Mouse (Mus musculus): ENCODE results near the gene Snrpb2. TPM values are rescaled to one million over a fixed set of nuclear protein-coding genes. Genes with fewer than 3 reads are reported as not detected.

Snrpb2 gene
- polyA plus RNA-seq, 1 experiment from 2014 or later, result 117 TPM

- no peak overlapping the region for H3K27ac ChIP-seq
- no peaks in the 10 kb centered on the region for H3K36me3 ChIP-seq (replicated peaks)
- H3K4me3 ChIP-seq (replicated peaks), result no peak overlapping the region
- no peak overlapping the region for H3K9ac ChIP-seq
- H3K9me3 ChIP-seq, result no peaks in the 10 kb centered on the region
- no peak overlapping the region for H3K4me2 ChIP-seq
- no peak for ATAC-seq (ENCODE audit: low FRiP score)
- H3K4me1 ChIP-seq, result no peaks in the 10 kb centered on the region
- no peaks in the 10 kb centered on the region for H3K27me3 ChIP-seq
- 98% methylated on average over 1 of the region's 1 CpGs for WGBS
Measured at GRCm38 (mm10) chr2:143041596-143041995, 21.2 kb upstream of the Snrpb2 start.

DNA sequence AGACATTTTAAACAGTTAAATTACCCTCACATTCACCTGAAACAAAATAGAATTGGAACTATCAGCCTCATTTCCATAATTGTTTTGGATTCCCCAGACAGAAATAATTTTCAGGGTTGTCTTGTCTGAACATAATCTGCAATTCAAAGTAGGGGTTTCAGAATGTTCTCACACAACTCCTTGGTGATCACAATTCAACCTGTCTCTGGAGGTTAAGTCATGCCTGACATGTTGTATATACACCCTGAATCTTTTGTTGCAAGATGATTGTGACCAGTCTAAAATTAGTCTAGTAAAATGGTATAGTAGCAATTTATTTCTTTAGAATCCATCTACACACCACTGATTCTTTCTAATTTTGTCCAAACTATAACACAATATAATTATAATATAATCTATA is 7.6 kb upstream of the Snrpb2 start:
- H3K4me2 ChIP-seq, result no peak overlapping the region
- H3K9ac ChIP-seq, result no peak overlapping the region
- no peaks in the 10 kb centered on the region for H3K9me3 ChIP-seq
- H3K27me3 ChIP-seq, result no peaks in the 10 kb centered on the region
- ATAC-seq (ENCODE audit: low FRiP score), result no peak
- H3K36me3 ChIP-seq (replicated peaks), result no peaks in the 10 kb centered on the region
- no peaks in the 10 kb centered on the region for H3K4me1 ChIP-seq
- H3K27ac ChIP-seq, result no peak overlapping the region
- H3K4me3 ChIP-seq (replicated peaks), result no peak overlapping the region

DNA sequence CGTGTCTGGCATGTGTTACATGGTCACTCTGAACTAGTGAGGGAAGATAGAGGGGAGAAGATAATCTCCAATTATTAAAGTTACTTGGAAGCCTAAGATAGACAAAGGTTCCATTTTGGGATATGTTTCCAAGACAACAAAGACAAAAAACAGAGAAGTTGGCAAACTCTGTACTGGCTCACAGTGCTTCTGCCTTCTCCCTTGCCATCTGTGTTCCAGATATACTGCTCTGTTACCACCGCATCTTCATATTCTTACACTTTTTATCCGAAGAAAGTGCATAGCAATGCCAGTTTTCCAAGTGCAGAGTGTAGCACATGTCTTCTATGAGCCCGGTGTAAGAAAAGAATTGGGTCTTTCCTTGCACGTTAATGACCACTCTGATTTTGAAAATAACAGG is 6.1 kb upstream of the Snrpb2 start:
- WGBS, result 76% methylated on average over 5 of the region's 5 CpGs
- Histone ChIP-seq H3K36me3 (replicated peaks) (no peaks in the 10 kb centered on the region), H3K9ac (no peak overlapping the region), H3K27ac (no peak overlapping the region), H3K4me1 (no peaks in the 10 kb centered on the region), H3K4me3 (replicated peaks) (no peak overlapping the region), H3K9me3 (no peaks in the 10 kb centered on the region), H3K4me2 (no peak overlapping the region), H3K27me3 (no peaks in the 10 kb centered on the region)
- ATAC-seq (ENCODE audit: low FRiP score), result no peak

DNA sequence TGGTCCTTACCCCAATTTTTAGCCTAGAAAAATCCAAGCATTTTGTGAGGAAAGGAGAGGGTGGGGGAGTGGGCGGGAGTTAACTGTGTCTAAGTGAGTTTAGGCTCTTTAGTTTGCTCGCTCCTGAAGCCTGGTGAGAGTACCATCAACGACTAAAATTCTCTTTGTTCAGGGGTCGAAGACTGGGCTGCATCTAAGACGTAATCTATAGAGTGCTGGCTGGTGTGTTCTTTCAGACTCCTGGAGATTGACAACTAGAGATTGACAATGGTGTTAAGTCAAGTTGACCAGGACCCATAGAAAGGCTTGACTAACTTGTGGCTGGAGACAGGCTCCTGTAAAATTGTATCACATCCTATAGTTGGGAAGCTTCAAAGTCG is 417 bp upstream of the Snrpb2 start:
- Histone ChIP-seq H3K27me3 (no peaks in the 10 kb centered on the region), H3K27ac (no peak overlapping the region), H3K36me3 (replicated peaks) (peaks cover 19% of the 10 kb centered on the region), H3K9ac (no peak overlapping the region), H3K4me3 (replicated peaks) (peak overlapping the region; percentile 91), H3K4me2 (peak overlapping the region; percentile 61), H3K4me1 (peaks cover 9% of the 10 kb centered on the region), H3K9me3 (no peaks in the 10 kb centered on the region)
- ATAC-seq (ENCODE audit: low FRiP score), result no peak; the same call in 1 of the 2 replicates
- 35% methylated on average over 6 of the region's 6 CpGs for WGBS

DNA sequence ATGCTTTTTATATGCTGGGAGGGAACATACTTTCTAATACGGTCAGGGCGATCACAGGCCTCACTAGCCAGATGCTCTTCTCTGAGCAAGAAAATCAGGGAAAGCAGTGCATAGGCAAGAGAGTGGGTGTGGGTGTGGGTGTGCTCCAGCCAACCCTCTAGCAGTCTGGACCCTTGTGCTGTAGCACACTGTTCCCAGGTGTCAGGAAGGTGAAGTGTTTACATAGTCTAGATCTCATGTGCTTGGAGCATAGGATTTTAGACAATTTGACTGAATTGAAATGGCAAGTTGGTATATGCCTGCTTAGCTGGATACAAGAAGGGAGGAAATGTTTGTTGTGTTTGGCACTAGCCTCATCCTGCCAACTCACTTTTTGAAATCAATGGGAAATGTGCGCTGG is 3.1 kb downstream of the Snrpb2 start:
- Histone ChIP-seq H3K27ac (no peak overlapping the region), H3K36me3 (replicated peaks) (peaks cover 40% of the 10 kb centered on the region), H3K4me1 (peaks cover 9% of the 10 kb centered on the region), H3K9ac (no peak overlapping the region), H3K9me3 (no peaks in the 10 kb centered on the region), H3K27me3 (no peaks in the 10 kb centered on the region), H3K4me2 (no peak overlapping the region), H3K4me3 (replicated peaks) (no peak overlapping the region)
- no peak for ATAC-seq (ENCODE audit: low FRiP score)
- 94% methylated on average over 3 of the region's 3 CpGs for WGBS

DNA sequence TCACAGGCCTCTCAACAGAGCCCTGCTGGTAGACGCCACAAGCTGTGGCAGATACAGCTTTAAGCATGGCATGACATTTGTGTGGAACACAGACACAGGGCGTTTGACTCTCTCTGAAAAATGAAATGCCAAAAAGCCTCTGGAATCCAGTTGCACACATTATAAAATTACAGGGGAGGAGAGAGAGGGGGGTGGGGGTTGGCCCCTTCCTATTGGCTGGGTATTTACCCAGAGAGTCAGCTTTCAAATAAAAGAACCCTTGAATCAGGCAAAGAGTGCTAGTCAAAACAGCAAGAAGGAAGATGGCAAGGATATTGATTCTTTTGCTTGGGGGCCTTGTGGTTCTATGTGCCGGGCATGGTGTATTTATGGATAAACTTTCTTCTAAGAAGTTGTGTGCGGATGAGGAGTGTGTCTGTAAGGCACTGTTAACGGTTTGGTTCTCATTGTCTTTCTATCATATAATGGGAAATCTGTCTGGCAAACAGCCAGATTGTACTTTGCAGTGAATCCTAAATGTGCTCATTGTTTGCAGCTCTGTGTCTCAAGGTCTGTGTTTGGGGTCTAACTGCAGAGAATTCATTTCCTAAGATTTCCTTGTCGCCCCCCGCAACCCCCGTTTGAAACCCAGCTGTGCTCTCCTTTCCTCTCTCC is 15.5 kb downstream of the Snrpb2 start, which contains the start of gene Otor:
Gene Otor, plus strand, starts transcription at position 276 of the 654 bp plus-strand sequence.
- Histone ChIP-seq H3K4me2 (no peak within 1 kb of the TSS), H3K9me3 (no peaks in the 10 kb centered on the region), H3K36me3 (replicated peaks) (no peaks in the 10 kb centered on the region; the same call in 1 of the 2 replicates), H3K9ac (no peak within 1 kb of the TSS), H3K27me3 (no peaks in the 10 kb centered on the region), H3K4me3 (replicated peaks) (no peak within 1 kb of the TSS), H3K4me1 (peaks cover 7% of the 10 kb centered on the region; the same call in 1 of the 2 replicates), H3K27ac (no peak within 1 kb of the TSS)
- WGBS, result 71% methylated on average over 8 of the region's 8 CpGs
- ATAC-seq (ENCODE audit: low FRiP score), result no peak

DNA sequence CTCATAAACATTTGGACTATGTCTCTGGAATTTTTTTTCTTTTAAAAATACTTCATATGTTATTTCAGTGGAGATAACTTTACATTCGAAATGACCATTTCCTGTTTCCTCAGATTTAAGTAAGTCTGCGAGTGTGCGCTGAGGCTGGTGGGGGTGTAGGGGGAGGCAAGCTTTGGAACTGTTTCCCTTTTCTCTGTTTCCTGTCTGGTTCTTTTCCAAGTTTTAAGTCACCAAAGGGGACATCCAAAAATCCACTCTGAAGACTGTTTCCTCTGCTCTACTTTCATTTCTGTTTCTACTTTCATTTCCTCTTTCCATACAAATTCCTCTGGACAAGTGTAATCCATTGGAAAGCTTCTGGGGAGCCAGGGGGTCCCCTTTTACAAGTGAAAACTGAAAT is 18.9 kb downstream of the Snrpb2 start:
- Histone ChIP-seq H3K36me3 (replicated peaks) (no peaks in the 10 kb centered on the region), H3K9ac (no peak overlapping the region), H3K4me1 (peaks cover 7% of the 10 kb centered on the region; the same call in 1 of the 2 replicates), H3K27ac (no peak overlapping the region), H3K9me3 (no peaks in the 10 kb centered on the region), H3K27me3 (no peaks in the 10 kb centered on the region), H3K4me3 (replicated peaks) (no peak overlapping the region), H3K4me2 (no peak overlapping the region)
- WGBS, result 82% methylated on average over 3 of the region's 3 CpGs
- no peak for ATAC-seq (ENCODE audit: low FRiP score)

- no peak overlapping the region for H3K9ac ChIP-seq
- H3K27me3 ChIP-seq, result no peaks in the 10 kb centered on the region
- no peak overlapping the region for H3K4me2 ChIP-seq
- no peaks in the 10 kb centered on the region for H3K9me3 ChIP-seq
- H3K36me3 ChIP-seq (replicated peaks), result no peaks in the 10 kb centered on the region
- no peaks in the 10 kb centered on the region for H3K4me1 ChIP-seq
- 54% methylated on average over 2 of the region's 2 CpGs for WGBS
- H3K27ac ChIP-seq, result no peak overlapping the region
- no peak for ATAC-seq (ENCODE audit: low FRiP score)
- no peak overlapping the region for H3K4me3 ChIP-seq (replicated peaks)
Measured at GRCm38 (mm10) chr2:143084852-143085397, 22.1 kb downstream of the Snrpb2 start.

- no peaks in the 10 kb centered on the region for H3K36me3 ChIP-seq (replicated peaks)
- no peak overlapping the region for H3K4me3 ChIP-seq (replicated peaks)
- no peaks in the 10 kb centered on the region for H3K27me3 ChIP-seq
- no peaks in the 10 kb centered on the region for H3K9me3 ChIP-seq
- H3K4me2 ChIP-seq, result no peak overlapping the region
- no peak overlapping the region for H3K27ac ChIP-seq
- no peak overlapping the region for H3K9ac ChIP-seq
- ATAC-seq (ENCODE audit: low FRiP score), result no peak
- H3K4me1 ChIP-seq, result no peaks in the 10 kb centered on the region
- WGBS, result 86% methylated on average over 8 of the region's 8 CpGs
Measured at GRCm38 (mm10) chr2:143089866-143090265, 27.0 kb downstream of the Snrpb2 start.

DNA sequence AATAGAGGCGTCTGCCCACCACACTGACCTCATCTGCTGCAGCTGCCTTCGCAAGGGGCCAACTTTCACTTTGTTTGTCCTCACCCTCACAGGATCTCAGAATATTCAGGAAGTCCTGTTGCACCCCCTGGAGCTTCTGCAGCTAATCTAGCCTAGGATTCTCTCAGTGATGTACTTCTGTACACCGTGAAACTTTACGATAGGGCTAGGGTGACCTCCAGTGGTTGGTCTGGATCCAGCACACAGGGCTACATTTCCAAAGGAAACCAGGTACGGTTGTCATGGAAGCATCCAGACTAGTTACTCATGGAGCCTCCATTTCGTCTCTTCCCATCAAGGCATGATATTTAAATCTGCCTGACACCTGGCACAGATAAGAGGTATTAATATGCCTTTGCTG is 30.9 kb downstream of the Snrpb2 start:
- ATAC-seq (ENCODE audit: low FRiP score), result peak; percentile 88
- 40% methylated on average over 6 of the region's 6 CpGs for WGBS

GRCm38 (mm10) chr2:143094761-143095160 is 31.9 kb downstream of the Snrpb2 start:
- Histone ChIP-seq H3K9me3 (no peaks in the 10 kb centered on the region), H3K4me1 (no peaks in the 10 kb centered on the region), H3K4me3 (replicated peaks) (no peak overlapping the region), H3K9ac (no peak overlapping the region), H3K4me2 (no peak overlapping the region), H3K36me3 (replicated peaks) (no peaks in the 10 kb centered on the region), H3K27me3 (no peaks in the 10 kb centered on the region), H3K27ac (no peak overlapping the region)
- ATAC-seq (ENCODE audit: low FRiP score), result no peak
- 77% methylated on average over 6 of the region's 6 CpGs for WGBS

More for the DNA sequence above, 30.9 kb downstream of the Snrpb2 start:
- Histone ChIP-seq H3K9ac (no peak overlapping the region), H3K27me3 (no peaks in the 10 kb centered on the region), H3K4me3 (replicated peaks) (no peak overlapping the region), H3K4me2 (no peak overlapping the region), H3K36me3 (replicated peaks) (no peaks in the 10 kb centered on the region), H3K27ac (no peak overlapping the region), H3K9me3 (no peaks in the 10 kb centered on the region), H3K4me1 (no peaks in the 10 kb centered on the region)

DNA sequence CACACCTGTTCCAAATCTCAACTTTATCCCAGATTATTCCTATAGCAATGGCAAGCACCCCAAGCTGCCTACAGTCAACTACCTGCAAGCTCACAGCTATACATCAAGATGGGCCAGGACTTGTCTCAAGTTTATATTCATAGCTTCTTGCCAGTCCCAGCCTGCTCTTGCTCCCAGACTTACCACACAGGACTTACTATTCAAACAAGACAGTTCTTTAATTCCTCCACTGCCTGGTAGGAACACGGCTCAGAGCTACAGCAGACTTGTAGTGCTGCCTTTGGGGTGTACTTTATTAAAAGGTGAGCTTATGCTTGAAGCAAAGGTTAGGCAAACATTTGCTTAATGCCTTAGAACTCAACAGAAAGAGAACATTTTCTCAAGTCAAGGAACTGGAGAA is 34.3 kb downstream of the Snrpb2 start:
- H3K4me1 ChIP-seq, result no peaks in the 10 kb centered on the region
- no peaks in the 10 kb centered on the region for H3K27me3 ChIP-seq
- no peak overlapping the region for H3K4me3 ChIP-seq (replicated peaks)
- no peaks in the 10 kb centered on the region for H3K36me3 ChIP-seq (replicated peaks)
- H3K9ac ChIP-seq, result no peak overlapping the region
- H3K9me3 ChIP-seq, result no peaks in the 10 kb centered on the region
- 85% methylated on average over 1 of the region's 1 CpGs for WGBS
- H3K4me2 ChIP-seq, result no peak overlapping the region
- no peak for ATAC-seq (ENCODE audit: low FRiP score)
- H3K27ac ChIP-seq, result no peak overlapping the region

- Histone ChIP-seq H3K27ac (no peak overlapping the region), H3K27me3 (no peaks in the 10 kb centered on the region), H3K9ac (no peak overlapping the region), H3K36me3 (replicated peaks) (no peaks in the 10 kb centered on the region), H3K4me3 (replicated peaks) (no peak overlapping the region), H3K4me2 (no peak overlapping the region), H3K9me3 (no peaks in the 10 kb centered on the region), H3K4me1 (no peaks in the 10 kb centered on the region)
- 86% methylated on average over 1 of the region's 1 CpGs for WGBS
- ATAC-seq (ENCODE audit: low FRiP score), result peak; percentile 31; the same call in 1 of the 2 replicates
Measured at GRCm38 (mm10) chr2:143113859-143114258, 51.0 kb downstream of the Snrpb2 start.
